Mouse (Mus musculus) neural tube, embryonic 11.5 days (tissue): Measurements from ENCODE around the gene Six4. TPM values are rescaled to one million over a fixed set of nuclear protein-coding genes. Genes with fewer than 3 reads are reported as not detected.
A peak's percentile ranks its signal among the peaks of the same experiment; 100 is the strongest.
"Not testable (repeated sequence)": the region's sequence is repeated elsewhere in the genome, so short reads cannot be mapped to it uniquely, and the experiment has no call there.

Experiments used
- ATAC-seq: fragments of 200-750 bp; cut with Nextera tagmentation; 2 replicates; pipeline ENCODE4 v1.8.0; 2017; ENCODE audit warnings: moderate number of reproducible peaks, mild to moderate bottlenecking, moderate TSS enrichment, moderate library complexity; ENCODE audit not compliant: insufficient read depth, low FRiP score, low TSS enrichment
- DNase-seq: peaks from one replicate; pipeline ENCODE4 v3.0.0-alpha.2; 2015; ENCODE audit warnings: low spot score
- H3K27ac ChIP-seq: fragments of 300-500 bp; sonication (generic); 2 replicates; pipeline ENCODE4 v1.5.1; 2014; ENCODE audit warnings: low read depth, mild to moderate bottlenecking, low read length
- H3K27me3 ChIP-seq: fragments of 300-500 bp; sonication (generic); 2 replicates; pipeline ENCODE4 v1.6.1; 2014; ENCODE audit warnings: mild to moderate bottlenecking, low read length, mixed read lengths; ENCODE audit not compliant: control insufficient read depth, insufficient read depth
- H3K36me3 ChIP-seq: fragments of 300-500 bp; sonication (generic); 2 replicates; pipeline ENCODE4 v1.6.1; 2014; ENCODE audit warnings: mild to moderate bottlenecking, low read length, moderate library complexity, mixed read lengths; ENCODE audit not compliant: control insufficient read depth, insufficient read depth
- H3K4me1 ChIP-seq: fragments of 300-500 bp; sonication (generic); 2 replicates; pipeline ENCODE4 v1.6.1; 2014; ENCODE audit warnings: low read length, mixed read lengths; ENCODE audit not compliant: control insufficient read depth, insufficient read depth
- H3K4me2 ChIP-seq: fragments of 300-500 bp; sonication (generic); 2 replicates; pipeline ENCODE4 v1.6.1; 2014; ENCODE audit warnings: low read depth, mild to moderate bottlenecking, moderate library complexity
- H3K4me3 ChIP-seq: fragments of 300-500 bp; sonication (generic); 2 replicates; pipeline ENCODE4 v1.5.1; 2014; ENCODE audit warnings: low read depth, low read length
- H3K9ac ChIP-seq: fragments of 300-500 bp; sonication (generic); 2 replicates; pipeline ENCODE4 v1.6.1; 2014; ENCODE audit warnings: mild to moderate bottlenecking, low read length
- H3K9me3 ChIP-seq: fragments of 300-500 bp; sonication (generic); 2 replicates; pipeline ENCODE4 v1.6.1; 2016; ENCODE audit warnings: low read length; ENCODE audit not compliant: control insufficient read depth
- WGBS: fragments of 180-500 bp; shearing (Covaris S2); extraction: QIAGEN DNeasy Blood & Tissue Kit; methylation state at CpG from one replicate; pipeline ENCODE4 v1.1.7; 2014; 5-methylcytosine and 5-hydroxymethylcytosine counted together
- polyA plus RNA-seq: library from polyadenylated mRNA; unstranded; fragments of >200 nt; fragmentation: Nextera tagmentation; extraction: Ambion mirVana; gene quantifications from 2 replicates; pipeline ENCODE4 v1.2.1, GENCODE M21; 2014

Six4 gene
- polyA plus RNA-seq, result 8.5 and 9.7 TPM in 2 replicates

GRCm38 (mm10) chr12:73113196-73113595 lies at the start of gene Six4:
TSS of gene Six4 (minus strand) at chr12:73113456.
- Histone ChIP-seq H3K4me3 (peak within 1 kb of the TSS; percentile 80), H3K27ac (peak within 1 kb of the TSS; percentile 92), H3K9me3 (no peaks in the 10 kb centered on the region), H3K27me3 (no peaks in the 10 kb centered on the region), H3K4me2 (peak within 1 kb of the TSS; percentile 97), H3K4me1 (peaks cover 3% of the 10 kb centered on the region), H3K36me3 (no peaks in the 10 kb centered on the region), H3K9ac (peak within 1 kb of the TSS; percentile 80)
- peak; percentile 89 for DNase-seq
- under 1% methylated on average over 20 of the region's 20 CpGs for WGBS
- ATAC-seq, result peak; percentile 86

- Histone ChIP-seq H3K9me3 (no peaks in the 10 kb centered on the region), H3K4me3 (no peak overlapping the region), H3K4me2 (no peak overlapping the region), H3K4me1 (no peaks in the 10 kb centered on the region), H3K27me3 (no peaks in the 10 kb centered on the region), H3K36me3 (no peaks in the 10 kb centered on the region), H3K27ac (no peak overlapping the region), H3K9ac (no peak overlapping the region)
- WGBS, result 86% methylated on average over 13 of the region's 13 CpGs
- ATAC-seq (no peak), DNase-seq (no peak)
These were observed 49.3 kb upstream of the Six4 start for GRCm38 (mm10) chr12:73162408-73163181.

DNA sequence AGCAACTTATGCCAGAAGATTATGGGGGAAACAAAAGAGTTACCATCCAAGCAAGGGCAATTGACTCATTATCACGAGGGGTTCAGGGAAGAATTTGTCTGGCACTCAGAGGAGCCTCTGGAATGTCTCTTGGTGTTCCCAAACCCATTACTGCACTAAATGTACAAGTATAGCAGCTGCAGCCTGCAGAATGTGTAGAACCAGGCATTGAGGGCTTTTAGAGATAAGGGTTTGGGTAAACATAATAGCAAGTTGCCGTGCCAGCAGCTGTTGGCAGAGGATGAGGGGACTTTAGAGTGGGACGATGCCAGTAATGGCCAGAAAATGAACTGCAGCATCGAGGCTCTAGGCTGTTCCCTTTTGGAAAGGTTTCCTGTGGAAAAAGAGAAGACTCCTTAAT lies 47.1 kb upstream of the Six4 start:
- Histone ChIP-seq H3K27me3 (no peaks in the 10 kb centered on the region), H3K9ac (no peak overlapping the region), H3K9me3 (no peaks in the 10 kb centered on the region), H3K4me3 (no peak overlapping the region), H3K4me2 (no peak overlapping the region), H3K4me1 (no peaks in the 10 kb centered on the region), H3K36me3 (no peaks in the 10 kb centered on the region), H3K27ac (no peak overlapping the region)
- DNase-seq (no peak), ATAC-seq (no peak)
- WGBS, result 79% methylated on average over 4 of the region's 4 CpGs

DNA sequence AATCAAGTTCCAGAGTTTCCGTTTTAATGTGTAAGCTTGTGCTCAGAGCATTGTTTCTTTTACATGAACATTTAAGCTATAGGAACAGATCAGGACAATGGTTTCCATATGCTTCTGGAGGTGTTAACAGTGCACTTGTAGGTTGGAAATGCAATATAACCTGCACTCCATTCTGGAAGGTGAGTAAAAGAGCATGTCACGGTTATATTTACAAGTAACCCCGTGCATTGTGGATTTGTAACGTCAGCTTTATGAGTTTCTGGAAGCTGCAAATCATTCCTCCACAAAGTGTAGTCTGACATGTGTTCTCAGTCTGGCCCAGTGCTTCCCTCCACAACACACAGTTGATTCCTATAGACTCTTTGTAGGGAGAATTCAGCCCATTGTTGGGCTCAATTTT lies 40.9 kb upstream of the Six4 start:
- H3K9me3 ChIP-seq, result no peaks in the 10 kb centered on the region
- WGBS, result 66% methylated on average over 4 of the region's 4 CpGs
- H3K36me3 ChIP-seq, result no peaks in the 10 kb centered on the region
- H3K27ac ChIP-seq, result no peak overlapping the region
- no peak overlapping the region for H3K9ac ChIP-seq
- H3K4me2 ChIP-seq, result no peak overlapping the region
- DNase-seq (no peak), ATAC-seq (no peak)
- no peak overlapping the region for H3K4me3 ChIP-seq
- H3K27me3 ChIP-seq, result no peaks in the 10 kb centered on the region
- no peaks in the 10 kb centered on the region for H3K4me1 ChIP-seq

DNA sequence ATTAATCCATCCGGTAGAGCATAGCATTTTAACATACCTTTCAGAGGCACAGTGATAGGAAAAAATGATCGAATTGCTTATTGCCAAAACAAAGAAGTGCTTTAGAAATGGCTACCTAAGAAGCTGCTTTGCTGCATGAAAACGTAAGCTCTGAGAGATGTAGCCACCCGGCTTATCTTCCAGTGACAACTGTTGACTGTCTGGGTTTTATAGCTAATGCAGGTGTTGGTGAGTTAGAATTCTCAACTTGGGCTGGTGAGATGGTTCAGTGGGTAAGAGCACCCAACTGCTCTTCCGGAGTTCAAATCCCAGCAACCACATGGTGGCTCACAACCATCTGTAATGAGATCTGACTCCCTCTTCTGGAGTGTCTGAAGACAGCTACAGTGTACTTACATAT lies 37.8 kb upstream of the Six4 start:
- not testable (repeated sequence) for ATAC-seq, DNase-seq, H3K4me2 ChIP-seq, H3K27me3 ChIP-seq, H3K4me3 ChIP-seq, H3K36me3 ChIP-seq, H3K9me3 ChIP-seq, H3K4me1 ChIP-seq, H3K27ac ChIP-seq, H3K9ac ChIP-seq
- 92% methylated on average over 5 of the region's 5 CpGs for WGBS

DNA sequence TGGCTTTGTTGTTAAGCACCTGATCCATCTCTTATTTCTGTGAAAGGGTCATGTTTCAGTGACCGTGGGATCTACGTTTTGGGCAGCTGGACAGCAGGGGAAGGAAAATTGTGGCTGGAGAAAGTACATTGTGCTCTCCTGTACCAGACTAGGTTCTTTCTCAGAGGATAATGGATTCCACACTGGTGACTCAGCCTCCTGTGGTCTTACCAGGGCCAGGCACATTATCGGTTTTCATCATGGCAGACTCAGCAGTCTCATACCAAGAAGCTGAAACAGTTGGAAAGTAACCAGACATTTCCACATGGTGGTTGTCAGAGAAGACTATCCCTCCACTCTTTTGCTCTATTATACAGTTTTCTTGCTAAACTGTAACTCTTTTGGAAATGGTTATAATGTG lies 34.0 kb upstream of the Six4 start:
- no peaks in the 10 kb centered on the region for H3K9me3 ChIP-seq

DNA sequence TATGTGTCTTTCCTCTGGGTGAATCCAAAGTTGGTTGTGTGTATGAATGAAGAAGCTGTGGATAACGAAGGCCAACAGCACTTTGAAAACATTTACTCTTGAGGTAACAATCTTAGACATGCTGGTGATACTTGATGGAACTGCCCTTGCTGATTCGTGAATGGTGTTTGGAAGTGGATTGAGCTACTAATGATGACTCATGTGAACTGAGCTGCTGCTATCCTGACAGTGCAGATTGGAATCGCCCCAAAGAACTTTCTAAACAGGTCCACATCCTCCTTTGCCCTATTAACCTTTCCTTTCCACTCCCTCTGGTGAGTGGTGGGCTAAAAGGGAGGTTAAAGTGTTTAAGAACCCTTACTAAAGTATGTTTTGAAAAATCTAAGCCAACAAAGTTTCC lies 27.5 kb upstream of the Six4 start:
- no peak overlapping the region for H3K4me2 ChIP-seq
- no peak overlapping the region for H3K9ac ChIP-seq
- no peak for ATAC-seq
- no peaks in the 10 kb centered on the region for H3K36me3 ChIP-seq
- no peak for DNase-seq
- H3K27me3 ChIP-seq, result no peaks in the 10 kb centered on the region
- no peak overlapping the region for H3K27ac ChIP-seq
- no peaks in the 10 kb centered on the region for H3K4me1 ChIP-seq
- no peaks in the 10 kb centered on the region for H3K9me3 ChIP-seq
- no peak overlapping the region for H3K4me3 ChIP-seq
- WGBS, result 85% methylated on average over 3 of the region's 3 CpGs

More for the DNA sequence above, 34.0 kb upstream of the Six4 start:
- DNase-seq, result no peak
- H3K27ac ChIP-seq, result no peak overlapping the region
- no peak for ATAC-seq
- WGBS, result 51% methylated on average over 3 of the region's 3 CpGs
- no peak overlapping the region for H3K9ac ChIP-seq
- H3K4me1 ChIP-seq, result no peaks in the 10 kb centered on the region
- no peak overlapping the region for H3K4me2 ChIP-seq
- no peaks in the 10 kb centered on the region for H3K27me3 ChIP-seq
- no peaks in the 10 kb centered on the region for H3K36me3 ChIP-seq
- H3K4me3 ChIP-seq, result no peak overlapping the region

DNA sequence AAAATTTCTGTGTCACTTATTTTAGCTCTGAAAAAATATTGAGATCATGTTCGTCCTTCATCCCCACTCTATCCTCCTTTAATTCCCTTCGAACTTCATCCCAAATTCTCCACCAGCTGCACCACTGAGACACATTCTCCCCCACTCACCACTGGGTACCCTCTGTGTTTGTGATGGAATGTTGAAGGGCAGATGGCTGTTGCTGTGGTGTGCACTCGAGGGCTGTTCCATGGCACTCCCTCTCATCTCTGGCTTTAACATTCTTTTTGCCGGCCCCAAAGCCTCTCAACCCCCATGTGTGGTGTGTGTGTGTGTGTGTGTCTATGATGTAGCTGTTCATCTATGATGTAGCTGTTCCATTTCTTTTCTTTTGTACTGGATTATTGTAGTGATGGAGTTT lies 12.0 kb upstream of the Six4 start:
- 78% methylated on average over 4 of the region's 4 CpGs for WGBS
- Histone ChIP-seq H3K4me2 (no peak overlapping the region), H3K4me3 (no peak overlapping the region), H3K27ac (no peak overlapping the region), H3K27me3 (no peaks in the 10 kb centered on the region), H3K9ac (no peak overlapping the region), H3K36me3 (no peaks in the 10 kb centered on the region), H3K4me1 (peaks cover 4% of the 10 kb centered on the region; the same call in 1 of the 2 replicates), H3K9me3 (no peaks in the 10 kb centered on the region)
- no peak for ATAC-seq
- no peak for DNase-seq
